Mouse (Mus musculus) MEL (cell line): Measurements from ENCODE around the gene Aco2. TPM values are rescaled to one million over a fixed set of nuclear protein-coding genes. Genes with fewer than 3 reads are reported as not detected.

Experiments
- DNase-seq: peaks from one replicate; pipeline ENCODE4 v3.0.0; 2011; ENCODE audit warnings: low read depth, low spot score
- H3K27ac ChIP-seq: 2 replicates; pipeline ENCODE4 v1.5.1; 2012; ENCODE audit warnings: low read depth, mild to moderate bottlenecking, control low read depth, low read length, moderate library complexity; ENCODE audit not compliant: control insufficient read depth
- H3K27me3 ChIP-seq, 2 experiments: fragments of 150-350 bp in 1 of 2; sonication (generic) in 1 of 2; 2 replicates each; pipeline ENCODE4 v1.6.1; 2012; ENCODE audit warnings: low read length in 2 of 2, mild to moderate bottlenecking in 2 of 2, improper control_type of control experiment in 1 of 2, moderate library complexity in 1 of 2; ENCODE audit not compliant: insufficient read depth in 2 of 2, control insufficient read depth in 1 of 2
- H3K36me3 ChIP-seq, 2 experiments: 2 replicates each; pipeline ENCODE4 v1.6.1; 2012 to 2014; ENCODE audit warnings: low read length in 2 of 2, improper control_type of control experiment in 1 of 2, inconsistent platforms in 1 of 2, mild to moderate bottlenecking in 1 of 2; ENCODE audit not compliant: insufficient read depth in 2 of 2, control insufficient read depth in 1 of 2
- H3K4me1 ChIP-seq, 2 experiments: fragments of 150-350 bp in 1 of 2; sonication (generic) in 1 of 2; 2 replicates each; pipeline ENCODE4 v1.6.1; 2012; ENCODE audit warnings: low read length in 2 of 2, improper control_type of control experiment in 1 of 2, mild to moderate bottlenecking in 1 of 2; ENCODE audit not compliant: insufficient read depth in 2 of 2, control insufficient read depth in 1 of 2
- H3K4me3 ChIP-seq, 2 experiments: fragments of 150-350 bp in 1 of 2; sonication (generic) in 1 of 2; 2 replicates each; pipeline ENCODE4 v1.5.1; 2012; ENCODE audit warnings: low read depth in 2 of 2, low read length in 2 of 2, mild to moderate bottlenecking in 2 of 2, moderate library complexity in 2 of 2, control low read depth in 1 of 2, improper control_type of control experiment in 1 of 2; ENCODE audit not compliant: control insufficient read depth in 1 of 2, insufficient read depth in 1 of 2
- H3K79me2 ChIP-seq: 2 replicates; pipeline ENCODE4 v1.6.1; 2012; ENCODE audit warnings: mild to moderate bottlenecking, low read length, moderate library complexity; ENCODE audit not compliant: control insufficient read depth, poor library complexity, insufficient read depth
- H3K9ac ChIP-seq: 2 replicates; pipeline ENCODE4 v1.6.1; 2012; ENCODE audit warnings: low read depth, mild to moderate bottlenecking, control low read depth, low read length, moderate library complexity; ENCODE audit not compliant: control insufficient read depth, poor library complexity, severe bottlenecking
- H3K9me3 ChIP-seq: fragments of 150-350 bp; sonication (generic); replicated peaks from 2 replicates; pipeline ENCODE4 v1.6.1; 2012; ENCODE audit warnings: mild to moderate bottlenecking, low read length, improper control_type of control experiment, moderate library complexity; ENCODE audit not compliant: insufficient read depth
- BHLHE40 ChIP-seq: IDR thresholded peaks from 2 replicates; pipeline ENCODE4 v1.6.1; 2012; ENCODE audit warnings: low read depth, mild to moderate bottlenecking, inconsistent platforms, low read length, improper control_type of control experiment, borderline replicate concordance
- CHD1 ChIP-seq: IDR thresholded peaks from 2 replicates; pipeline ENCODE4 v1.6.1; 2012; ENCODE audit warnings: low read depth, mild to moderate bottlenecking, inconsistent platforms, low read length, improper control_type of control experiment
- CTCF ChIP-seq, 3 experiments: IDR thresholded peaks in 2 of 3; conservative IDR thresholded peaks in 1 of 3; 2 replicates each; pipeline ENCODE4 v1.5.1; 2011 to 2012; ENCODE audit warnings: low read length in 3 of 3, low read depth in 2 of 3, mild to moderate bottlenecking in 2 of 3, improper control_type of control experiment in 1 of 3, inconsistent platforms in 1 of 3, mixed read lengths in 1 of 3, moderate library complexity in 1 of 3; ENCODE audit not compliant: control insufficient read depth in 1 of 3, insufficient read depth in 1 of 3, poor library complexity in 1 of 3, severe bottlenecking in 1 of 3
- E2F4 ChIP-seq: IDR thresholded peaks from 2 replicates; pipeline ENCODE4 v1.6.1; 2011; ENCODE audit warnings: low read depth, low read length, improper control_type of control experiment, borderline replicate concordance
- ETS1 ChIP-seq: IDR thresholded peaks from 2 replicates; pipeline ENCODE4 v1.6.1; 2012; ENCODE audit warnings: low read depth, mild to moderate bottlenecking, inconsistent platforms, low read length, improper control_type of control experiment, moderate library complexity
- GABPA ChIP-seq: IDR thresholded peaks from 2 replicates; pipeline ENCODE4 v1.6.1; 2012; ENCODE audit warnings: low read depth, mild to moderate bottlenecking, inconsistent platforms, low read length, improper control_type of control experiment, moderate library complexity
- JUND ChIP-seq: IDR thresholded peaks from 2 replicates; pipeline ENCODE4 v1.6.1; 2011; ENCODE audit warnings: low read depth, mild to moderate bottlenecking, improper control_type of control experiment, low read length
- KAT2A ChIP-seq: conservative IDR thresholded peaks from 2 replicates; pipeline ENCODE4 v1.6.1; 2012; ENCODE audit warnings: low read depth, low read length, improper control_type of control experiment, inconsistent platforms
- MAZ ChIP-seq: IDR thresholded peaks from 2 replicates; pipeline ENCODE4 v1.6.1; 2012; ENCODE audit warnings: low read depth, mild to moderate bottlenecking, inconsistent platforms, low read length, improper control_type of control experiment
- MEF2A ChIP-seq: IDR thresholded peaks from 2 replicates; pipeline ENCODE4 v1.6.1; 2014; ENCODE audit warnings: low read depth, mild to moderate bottlenecking, inconsistent platforms, low read length, improper control_type of control experiment; ENCODE audit not compliant: poor library complexity, insufficient replicate concordance, severe bottlenecking; ENCODE audit errors: extremely low read depth
- NELFE ChIP-seq: IDR thresholded peaks from 2 replicates; pipeline ENCODE4 v1.6.1; 2011; ENCODE audit warnings: low read depth, low read length, improper control_type of control experiment
- RCOR1 ChIP-seq: IDR thresholded peaks from 2 replicates; pipeline ENCODE4 v1.6.1; 2012; ENCODE audit warnings: low read depth, mild to moderate bottlenecking, inconsistent platforms, low read length, improper control_type of control experiment
- SIN3A ChIP-seq: IDR thresholded peaks from 2 replicates; pipeline ENCODE4 v1.6.1; 2012; ENCODE audit warnings: low read length, improper control_type of control experiment, inconsistent platforms
- TCF12 ChIP-seq: IDR thresholded peaks from 2 replicates; pipeline ENCODE4 v1.6.1; 2014; ENCODE audit warnings: low read depth, mild to moderate bottlenecking, inconsistent platforms, low read length, improper control_type of control experiment, moderate library complexity
- ZNF384 ChIP-seq: IDR thresholded peaks from 2 replicates; pipeline ENCODE4 v1.6.1; 2012; ENCODE audit warnings: low read depth, mild to moderate bottlenecking, inconsistent platforms, low read length, improper control_type of control experiment
- polyA plus RNA-seq, 2 experiments: library from polyadenylated mRNA; stranded (reverse) in 1 of 2; unstranded in 1 of 2; fragments of >175 nt in 1 of 2; fragments of >200 nt in 1 of 2; gene quantifications; 2 replicates each; pipeline versions ENCODE4 v1.2.1 to v1.2.4; 2012; ENCODE audit warnings: low replicate concordance in 2 of 2, low read depth in 1 of 2; ENCODE audit not compliant: insufficient read length in 2 of 2, insufficient read depth in 1 of 2, missing spikeins in 1 of 2
- total RNA-seq: library from RNA; depleted of rRNA; stranded (reverse); fragments of 300-350 nt; gene quantifications from 2 replicates; pipeline ENCODE4 v1.2.3, GENCODE M21; 2012

The Aco2 gene
- total and polyA plus RNA-seq, 3 experiments = 248 to 1,242 (median 447) TPM

DNA sequence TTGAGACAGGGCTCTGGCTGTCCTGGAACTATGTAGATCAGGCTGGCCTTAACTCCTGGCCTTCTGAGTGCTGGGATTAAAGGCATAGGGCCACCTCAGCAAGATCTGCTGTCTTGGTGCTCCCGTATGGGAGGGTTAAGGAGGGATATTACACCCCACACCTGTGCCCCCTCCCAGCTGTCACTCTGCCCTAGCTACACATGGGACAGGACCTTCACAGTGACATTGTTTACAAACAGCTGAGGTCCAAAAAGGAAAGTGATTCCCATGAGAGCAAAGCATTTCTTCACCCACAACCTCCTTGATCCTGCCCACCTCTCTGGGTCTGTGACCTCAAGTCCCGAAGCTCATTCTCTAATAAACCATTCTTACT is 42.9 kb upstream of the Aco2 start:
- Histone ChIP-seq H3K4me3 (no peak overlapping the region), H3K27ac (no peak overlapping the region), H3K9ac (no peak overlapping the region), H3K27me3 (no peaks in the 10 kb centered on the region), H3K4me1 (peaks cover 0 to 12% of the 10 kb centered on the region in 2 experiments; a peak in 3 of 4 replicates), H3K36me3 (no peaks in the 10 kb centered on the region; a peak in 1 of 4 replicates), H3K79me2 (no peaks in the 10 kb centered on the region), H3K9me3 (no peaks in the 10 kb centered on the region)
- no peak for DNase-seq
- TF ChIP-seq ETS1 = no peak
- no peak for TF ChIP-seq SIN3A
- TF ChIP-seq E2F4 = no peak
- no peak for TF ChIP-seq TCF12
- TF ChIP-seq CTCF (IDR thresholded peaks at IDR 0.05 in 2 of 3, conservative IDR thresholded peaks at IDR 0.05 in 1 of 3; ENCODE audit: control insufficient read depth in 1 of 3, insufficient read depth in 1 of 3, low read depth in 2 of 3, low read length in 3 of 3, poor library complexity in 1 of 3, severe bottlenecking in 1 of 3) = no peak
- no peak for TF ChIP-seq NELFE

DNA sequence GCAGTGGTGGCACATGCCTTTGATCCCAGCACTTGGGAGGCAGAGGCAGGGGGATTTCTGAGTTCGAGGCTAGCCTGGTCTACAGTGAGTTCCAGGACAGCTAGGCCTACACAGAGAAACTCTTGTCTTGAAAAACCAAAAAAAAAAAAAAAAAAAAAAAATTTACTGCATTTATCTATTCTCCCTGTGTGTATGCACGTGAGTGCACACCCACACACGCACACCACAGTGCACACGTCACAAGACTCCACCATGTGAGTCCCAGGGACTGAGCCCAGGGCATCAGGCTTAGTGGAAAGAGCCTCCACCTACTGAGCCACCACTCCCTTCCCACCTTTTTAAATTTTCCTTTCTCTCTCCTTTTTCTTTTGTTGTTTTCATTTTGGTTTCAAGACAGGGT is 41.6 kb upstream of the Aco2 start:
- no peaks in the 10 kb centered on the region for H3K79me2 ChIP-seq
- no peak overlapping the region for H3K9ac ChIP-seq
- H3K27me3 ChIP-seq = no peaks in the 10 kb centered on the region
- TF ChIP-seq KAT2A (no peak), GABPA (no peak), JUND (no peak), MAZ (no peak), RCOR1 (no peak), ZNF384 (peak; percentile 72), E2F4 (no peak), CHD1 (no peak), BHLHE40 (peak; percentile 91), MEF2A (no peak), NELFE (no peak), TCF12 (no peak)
- DNase-seq = no peak
- no peaks in the 10 kb centered on the region; a peak in 1 of 4 replicates for H3K36me3 ChIP-seq
- H3K9me3 ChIP-seq = no peaks in the 10 kb centered on the region
- no peak overlapping the region for H3K4me3 ChIP-seq
- H3K27ac ChIP-seq = no peak overlapping the region
- H3K4me1 ChIP-seq = peaks cover 1 to 18% of the 10 kb centered on the region in 2 experiments; a peak in 3 of 4 replicates
